Mouse (Mus musculus) heart, postnatal 4 days (tissue): ENCODE data around the gene Smim14. TPM values are rescaled to one million over a fixed set of nuclear protein-coding genes. Genes with fewer than 3 reads are reported as not detected.

Experiments used
- DNase-seq: peaks from one replicate; pipeline ENCODE4 v3.0.0; 2021
- total RNA-seq, 2 experiments: library from RNA; stranded (reverse); gene quantifications; 2 replicates each; pipeline ENCODE4 v1.2.3; 2021

Gene Smim14
- total RNA-seq, 2 experiments from 2014 or later = 89.6 to 89.9 TPM

GRCm38 (mm10) chr5:65401251-65401994, 135.6 kb downstream of the Smim14 start:
- peak; percentile 89 for DNase-seq

Other genes starting within 250 kb of the Smim14 start
- 10 to 100 TPM; 36.9 to 37.7 TPM for gene Rfc1, start 201.5 kb downstream of the Smim14 start, total RNA-seq
- gene Klb, start 188.9 kb downstream of the Smim14 start, total RNA-seq = under 1 TPM; 0.31 to 0.47 TPM
- gene Rpl9, start 145.7 kb downstream of the Smim14 start, total RNA-seq = 1,000 to 10,000 TPM; 1,343 to 1,505 TPM
- 10 to 100 TPM; 71.5 to 76.2 TPM for gene Lias, start 145.7 kb downstream of the Smim14 start, total RNA-seq
- 10 to 100 TPM; 41.4 to 45.2 TPM for gene Ugdh, start 101.2 kb downstream of the Smim14 start, total RNA-seq
- 1 to 10 TPM in 1 of 2 experiments, not detected in 1; 3.5 TPM for gene Gm43552, start 44.4 kb downstream of the Smim14 start, total RNA-seq
- gene Ube2k, start within 50 bp of the Smim14 start, total RNA-seq = 10 to 100 TPM; 84.6 to 87.0 TPM
- 10 to 100 TPM; 88.1 to 93.2 TPM for gene Pds5a, start 161.1 kb upstream of the Smim14 start, total RNA-seq
- gene N4bp2, start 226.3 kb upstream of the Smim14 start, total RNA-seq = 10 to 100 TPM; 33.7 to 36.6 TPM